In the genomic region with DNA sequence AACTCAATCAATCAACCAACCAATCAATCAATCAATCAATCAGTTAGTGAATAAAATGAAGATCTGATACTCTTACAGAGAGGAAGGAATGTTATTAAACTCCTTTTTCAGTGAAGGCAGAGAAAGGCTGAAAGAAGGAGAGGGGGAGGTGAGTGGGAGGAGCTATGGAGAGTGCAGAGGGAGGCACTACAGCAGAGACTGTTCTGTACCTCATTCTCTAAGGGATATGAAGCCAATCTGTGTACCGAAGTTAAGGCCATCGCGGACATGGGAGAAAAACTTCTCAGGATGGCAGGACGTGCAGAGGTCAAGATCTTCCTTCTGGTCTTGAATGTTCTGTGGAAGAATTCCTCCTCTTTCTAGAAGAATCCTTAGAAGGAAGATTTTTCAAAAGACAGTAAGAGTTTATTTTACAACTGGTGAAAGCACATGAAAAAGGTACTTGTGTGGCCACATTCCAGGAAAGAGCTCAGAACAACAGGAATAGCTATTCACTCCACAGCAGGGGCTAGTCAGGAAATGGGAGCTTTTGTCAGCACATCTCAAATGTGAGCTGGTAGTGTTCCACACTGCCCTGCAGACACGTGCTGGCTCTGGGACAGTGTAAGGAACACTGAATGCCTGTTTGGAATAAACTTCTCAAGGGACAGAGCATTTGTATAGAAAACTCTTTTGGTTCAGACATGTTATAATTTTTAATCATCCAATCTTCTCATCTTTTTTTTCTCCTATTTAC, we compare ENCODE assay signal across 23 mouse cellular contexts. TPM values are rescaled to one million over a fixed set of nuclear protein-coding genes. Genes with fewer than 3 reads are reported as not detected.
DNase-seq lines count a peak whose midpoint lies in the region; ATAC-seq and TF ChIP-seq lines count a peak whose summit lies in the region.
"Had no signal": no experiment of that assay in that cellular context is flagged by ENCODE, and none has a peak within 500 bp of the region (broad histone marks: within the 10 kb centered on the region; RNA-seq: fewer than 3 reads in every experiment).

No protein-coding gene starts in this region.

- H3K36me3 ChIP-seq in heart, embryonic 12.5 days: no peaks in the 10 kb centered on the region
- H3K36me3 ChIP-seq in ES-Bruce4 (ENCODE audit: control insufficient read depth, insufficient read depth, low read length, poor library complexity, severe bottlenecking): 0 out of 2 replicates have a peak, but pooled peaks cover 2% of the 10 kb centered on the region
- H3K36me3 ChIP-seq: forebrain, embryonic 10.5 days; heart, embryonic 13.5 days; hindbrain, embryonic 12.5 days; intestine, embryonic 15.5 days had no signal

- H3K4me3 ChIP-seq in heart, embryonic 12.5 days: no peak overlapping the region
- no peak overlapping the region for H3K4me3 ChIP-seq in ES-Bruce4 (ENCODE audit: low read depth, low read length)
- H3K4me3 ChIP-seq: embryonic facial prominence, embryonic 15.5 days; erythroblast, embryonic 14.5 days; forebrain, embryonic 10.5 days; heart, adult 2 months; heart, embryonic 13.5 days; hindbrain, embryonic 12.5 days; intestine, embryonic 15.5 days; kidney, embryonic 15.5 days had no signal

- no peak overlapping the region for H3K4me2 ChIP-seq in heart, embryonic 12.5 days
- H3K4me2 ChIP-seq: embryonic facial prominence, embryonic 15.5 days; heart, embryonic 13.5 days; hindbrain, embryonic 12.5 days; intestine, embryonic 15.5 days; kidney, embryonic 15.5 days had no signal

- H3K27me3 ChIP-seq in heart, embryonic 12.5 days (replicated peaks): no peaks in the 10 kb centered on the region
- no peaks in the 10 kb centered on the region for H3K27me3 ChIP-seq in ES-Bruce4 (ENCODE audit: control insufficient read depth, insufficient read depth, low read length, poor library complexity, severe bottlenecking)
- H3K27me3 ChIP-seq: embryonic facial prominence, embryonic 15.5 days; heart, embryonic 13.5 days; hindbrain, embryonic 12.5 days; intestine, embryonic 15.5 days; kidney, embryonic 15.5 days; Patski had no signal

- no peak for TF ChIP-seq EP300 in ES-Bruce4 (IDR thresholded peaks at IDR 0.05; ENCODE audit: insufficient read depth, low read depth, low read length)

- TF ChIP-seq POLR2A in ES-Bruce4 (IDR thresholded peaks at IDR 0.05; ENCODE audit: insufficient read depth, low read length): no peak
- no peak for TF ChIP-seq POLR2A in brain, embryonic 14.5 days (IDR thresholded peaks at IDR 0.05; ENCODE audit: borderline replicate concordance, extremely low read depth, insufficient read depth, insufficient read length, poor library complexity, severe bottlenecking)

- intact Hi-C loops in heart, postnatal 25 days (cut with DNase I): no loop called here
- intact Hi-C loops in gastrocnemius, postnatal 36 days (cut with DNase I): no loop called here

- no peak for DNase-seq in heart, postnatal 25 days (ENCODE audit: low spot score)
- peak; percentile 55 for DNase-seq in ES-CJ7 (ENCODE audit: low read depth, low spot score)
- DNase-seq in brain, embryonic 14.5 days (ENCODE audit: low read depth): peak; percentile 28
- DNase-seq in gastrocnemius, postnatal 36 days: no peak
- no peak for DNase-seq in right cerebral cortex, postnatal 10 days (ENCODE audit: low spot score in 2 of 2)
- DNase-seq: adrenal gland, postnatal 10 days; cerebellum, adult 11-12 months; cerebellum, adult 9-10 months; cerebellum, postnatal 36 days; heart, adult 2 months; heart, postnatal 4 days; kidney, adult 2 months had no signal

- H3K9me3 ChIP-seq in heart, embryonic 12.5 days (replicated peaks): no peaks in the 10 kb centered on the region
- no peaks in the 10 kb centered on the region for H3K9me3 ChIP-seq in ES-Bruce4 (replicated peaks; ENCODE audit: control insufficient read depth, insufficient read depth, low read length, poor library complexity, severe bottlenecking)
- H3K9me3 ChIP-seq: embryonic facial prominence, embryonic 15.5 days; forebrain, embryonic 10.5 days; hindbrain, embryonic 12.5 days; intestine, embryonic 15.5 days; kidney, embryonic 15.5 days had no signal

- TF ChIP-seq CTCF in ES-Bruce4 (IDR thresholded peaks at IDR 0.05; ENCODE audit: low read depth, low read length): no peak
- no peak for TF ChIP-seq CTCF in brain, embryonic 14.5 days (IDR thresholded peaks at IDR 0.05; ENCODE audit: borderline replicate concordance, extremely low read depth, insufficient read depth, insufficient read length)

- no peak overlapping the region for H3K27ac ChIP-seq in heart, embryonic 12.5 days (ENCODE audit: poor library complexity, severe bottlenecking)
- peak overlapping the region; percentile 20 for H3K27ac ChIP-seq in ES-Bruce4 (ENCODE audit: insufficient read depth, low read length)
- H3K27ac ChIP-seq: embryonic facial prominence, embryonic 15.5 days; forebrain, embryonic 10.5 days; heart, adult 2 months; heart, embryonic 13.5 days; hindbrain, embryonic 12.5 days; intestine, embryonic 15.5 days; kidney, embryonic 15.5 days had no signal

- 0 out of 2 replicates have a peak, but pooled peaks have one; percentile 64 for ATAC-seq in heart, embryonic 12.5 days (ENCODE audit: insufficient number of reproducible peaks, low FRiP score)
- ATAC-seq: forebrain, embryonic 14.5 days; intestine, embryonic 15.5 days; Patski had no signal

- WGBS in heart, embryonic 12.5 days: 52% methylated on average over 5 of the region's 5 CpGs

- H3K9ac ChIP-seq in heart, embryonic 12.5 days: no peak overlapping the region
- no peak overlapping the region for H3K9ac ChIP-seq in ES-Bruce4 (ENCODE audit: low read depth, poor library complexity, severe bottlenecking)
- H3K9ac ChIP-seq: embryonic facial prominence, embryonic 15.5 days; heart, embryonic 13.5 days; hindbrain, embryonic 12.5 days; intestine, embryonic 15.5 days; kidney, embryonic 15.5 days had no signal

- peaks cover 10% of the 10 kb centered on the region for H3K4me1 ChIP-seq in heart, embryonic 12.5 days (replicated peaks)
- peaks cover 2% of the 10 kb centered on the region for H3K4me1 ChIP-seq in ES-Bruce4 (ENCODE audit: control insufficient read depth, insufficient read depth, low read length)
- H3K4me1 ChIP-seq: hindbrain, embryonic 12.5 days; intestine, embryonic 15.5 days; kidney, embryonic 15.5 days had no signal

RNA-seq across cellular contexts. Expression of gene Ccdc122, which starts 7.1 kb away (rescaled TPM):
- 2.0 and 2.4 TPM in 2 replicates for polyA plus RNA-seq in heart, embryonic 12.5 days (2016; fragmentation: Nextera tagmentation; extraction: Ambion mirVana)
- under 1 TPM; 0.36 to 0.65 TPM for total RNA-seq in heart, postnatal 25 days (2021)
- polyA plus RNA-seq in ES-Bruce4 (2011; ENCODE audit: insufficient read depth, insufficient read length, low read depth, missing spikeins): 2.0 and 3.7 TPM in 2 replicates
- 0.33 and 0.52 TPM in 2 replicates for polyA plus RNA-seq in brain, embryonic 14.5 days (2012; rRNA removed)
- 1 to 10 TPM in 1 of 2 experiments, under 1 TPM in 1; 0.67 to 1.4 TPM for total RNA-seq in gastrocnemius, postnatal 36 days (2021)
- polyA plus RNA-seq: erythroblast, embryonic 14.5 days had no signal

RNA-seq across cellular contexts. Expression of gene Lacc1, which starts 7.2 kb away (rescaled TPM):
- polyA plus RNA-seq in heart, embryonic 12.5 days (2016; fragmentation: Nextera tagmentation; extraction: Ambion mirVana): 10.2 and 10.6 TPM in 2 replicates
- total RNA-seq in heart, postnatal 25 days (2021): 1 to 10 TPM; 1.7 to 2.4 TPM
- 6.2 and 6.7 TPM in 2 replicates for polyA plus RNA-seq in ES-Bruce4 (2011; ENCODE audit: insufficient read depth, insufficient read length, low read depth, missing spikeins)
- 3.0 and 3.5 TPM in 2 replicates for polyA plus RNA-seq in brain, embryonic 14.5 days (2012; rRNA removed)
- total RNA-seq in gastrocnemius, postnatal 36 days (2021): under 1 TPM; 0.57 to 0.69 TPM
- polyA plus RNA-seq: erythroblast, embryonic 14.5 days had no signal

Comparison
In these comparisons a context has a peak if more than half of its experiments do, and no peak if none do; other contexts are left out.
1. DNase-seq: peak in ES-CJ7 (single experiment) and brain, embryonic 14.5 days (single experiment); none in heart, postnatal 25 days (single experiment), gastrocnemius, postnatal 36 days (0 of 2) and right cerebral cortex, postnatal 10 days (0 of 2).